Mouse (Mus musculus): Measurements from ENCODE around the gene Zfp622. TPM values are rescaled to one million over a fixed set of nuclear protein-coding genes. Genes with fewer than 3 reads are reported as not detected.

Zfp622 gene
- polyA plus RNA-seq, 1 experiment from 2014 or later, result 29.5 TPM

- no peaks in the 10 kb centered on the region for H3K36me3 ChIP-seq (ENCODE audit: control insufficient read depth, insufficient read depth, low read length)
- no peaks in the 10 kb centered on the region for H3K27me3 ChIP-seq (ENCODE audit: control insufficient read depth, insufficient read depth, low read length)
- no peak overlapping the region for H3K27ac ChIP-seq (ENCODE audit: low read depth, low read length)
- H3K4me2 ChIP-seq (ENCODE audit: low read depth, low read length, severe bottlenecking), result no peak overlapping the region
- H3K9ac ChIP-seq (ENCODE audit: low read length), result no peak overlapping the region
- DNase-seq (ENCODE audit: low spot score) (no peak), ATAC-seq (replicated peaks; ENCODE audit: low FRiP score) (no peak)
- H3K4me3 ChIP-seq (ENCODE audit: low read depth, low read length), result no peak overlapping the region
- 91% methylated on average over 7 of the region's 7 CpGs for WGBS
- H3K9me3 ChIP-seq (ENCODE audit: control insufficient read depth, low read length), result no peaks in the 10 kb centered on the region
- no peaks in the 10 kb centered on the region for H3K4me1 ChIP-seq (replicated peaks; ENCODE audit: control insufficient read depth, insufficient read depth, low read length)
Observed at GRCm38 (mm10) chr15:25946482-25946881, 37.7 kb upstream of the Zfp622 start.

DNA sequence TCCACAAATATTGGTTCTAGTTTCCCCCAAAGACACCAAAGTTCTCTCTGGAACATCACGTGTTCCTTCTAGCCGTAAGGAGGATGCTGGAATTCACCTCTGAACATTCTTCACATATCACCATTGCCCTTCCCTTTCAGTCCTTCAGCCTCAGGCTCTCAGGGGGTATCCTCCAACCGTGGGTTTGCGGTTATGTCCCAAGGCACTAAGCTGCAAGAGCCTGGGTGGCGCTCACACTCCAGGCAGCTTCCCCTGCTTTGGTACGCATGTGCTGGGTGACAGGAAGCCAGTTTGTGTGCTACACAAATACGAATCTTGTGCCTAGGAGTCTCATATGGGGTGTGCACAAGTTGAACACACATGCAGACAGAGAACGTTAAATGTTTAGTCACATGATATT is 36.8 kb upstream of the Zfp622 start:
- H3K27ac ChIP-seq (ENCODE audit: low read depth, low read length), result no peak overlapping the region
- no peak for DNase-seq (ENCODE audit: low spot score)
- WGBS, result 81% methylated on average over 8 of the region's 8 CpGs

GRCm38 (mm10) chr15:25948257-25949223 is 35.6 kb upstream of the Zfp622 start:
- Histone ChIP-seq H3K9ac (ENCODE audit: low read length) (no peak overlapping the region), H3K27me3 (ENCODE audit: control insufficient read depth, insufficient read depth, low read length) (no peaks in the 10 kb centered on the region), H3K9me3 (ENCODE audit: control insufficient read depth, low read length) (no peaks in the 10 kb centered on the region), H3K4me2 (ENCODE audit: low read depth, low read length, severe bottlenecking) (no peak overlapping the region), H3K36me3 (ENCODE audit: control insufficient read depth, insufficient read depth, low read length) (no peaks in the 10 kb centered on the region), H3K4me1 (replicated peaks; ENCODE audit: control insufficient read depth, insufficient read depth, low read length) (no peaks in the 10 kb centered on the region), H3K4me3 (ENCODE audit: low read depth, low read length) (no peak overlapping the region), H3K27ac (ENCODE audit: low read depth, low read length) (no peak overlapping the region)
- ATAC-seq (replicated peaks; ENCODE audit: low FRiP score), result no peak
- DNase-seq (ENCODE audit: low spot score), result no peak
- WGBS, result 88% methylated on average over 26 of the region's 26 CpGs

More for the DNA sequence above, 36.8 kb upstream of the Zfp622 start:
- Histone ChIP-seq H3K9me3 (ENCODE audit: control insufficient read depth, low read length) (no peaks in the 10 kb centered on the region), H3K36me3 (ENCODE audit: control insufficient read depth, insufficient read depth, low read length) (no peaks in the 10 kb centered on the region), H3K4me1 (replicated peaks; ENCODE audit: control insufficient read depth, insufficient read depth, low read length) (no peaks in the 10 kb centered on the region), H3K27me3 (ENCODE audit: control insufficient read depth, insufficient read depth, low read length) (no peaks in the 10 kb centered on the region), H3K4me2 (ENCODE audit: low read depth, low read length, severe bottlenecking) (no peak overlapping the region), H3K9ac (ENCODE audit: low read length) (no peak overlapping the region), H3K4me3 (ENCODE audit: low read depth, low read length) (no peak overlapping the region)
- no peak for ATAC-seq (replicated peaks; ENCODE audit: low FRiP score)

- H3K4me3 ChIP-seq (ENCODE audit: low read depth, low read length), result no peak overlapping the region
Observed at GRCm38 (mm10) chr15:25949696-25950095, 34.5 kb upstream of the Zfp622 start.

DNA sequence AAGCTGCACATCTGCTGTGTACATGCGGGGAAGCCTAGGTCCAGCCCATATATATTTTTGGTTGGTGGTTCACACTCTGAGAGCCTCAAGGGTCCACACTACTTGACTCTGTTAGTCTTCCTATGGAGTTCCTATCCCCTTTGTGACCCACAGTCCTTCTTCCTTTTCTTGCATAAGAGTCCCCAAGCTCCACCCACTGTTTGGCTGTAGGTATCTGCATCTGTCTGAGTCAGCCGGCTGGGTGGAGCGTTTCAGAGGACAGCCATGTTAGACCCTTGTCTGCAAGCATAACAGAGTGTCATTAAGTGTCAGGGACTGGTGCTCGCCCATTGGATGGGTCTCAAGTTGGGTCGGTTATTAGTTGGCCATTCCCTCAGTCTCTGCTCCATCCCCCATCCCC is 33.6 kb upstream of the Zfp622 start:
- no peak overlapping the region for H3K9ac ChIP-seq (ENCODE audit: low read length)
- ATAC-seq (replicated peaks; ENCODE audit: low FRiP score), result no peak
- no peak overlapping the region for H3K4me2 ChIP-seq (ENCODE audit: low read depth, low read length, severe bottlenecking)
- H3K27ac ChIP-seq (ENCODE audit: low read depth, low read length), result no peak overlapping the region
- no peaks in the 10 kb centered on the region for H3K36me3 ChIP-seq (ENCODE audit: control insufficient read depth, insufficient read depth, low read length)
- H3K9me3 ChIP-seq (ENCODE audit: control insufficient read depth, low read length), result no peaks in the 10 kb centered on the region
- WGBS, result 83% methylated on average over 5 of the region's 5 CpGs
- no peaks in the 10 kb centered on the region for H3K4me1 ChIP-seq (replicated peaks; ENCODE audit: control insufficient read depth, insufficient read depth, low read length)
- no peak for DNase-seq (ENCODE audit: low spot score)
- H3K4me3 ChIP-seq (ENCODE audit: low read depth, low read length), result no peak overlapping the region
- H3K27me3 ChIP-seq (ENCODE audit: control insufficient read depth, insufficient read depth, low read length), result no peaks in the 10 kb centered on the region

More at GRCm38 (mm10) chr15:25949696-25950095, 34.5 kb upstream of the Zfp622 start:
- Histone ChIP-seq H3K4me1 (replicated peaks; ENCODE audit: control insufficient read depth, insufficient read depth, low read length) (no peaks in the 10 kb centered on the region), H3K9ac (ENCODE audit: low read length) (no peak overlapping the region), H3K27me3 (ENCODE audit: control insufficient read depth, insufficient read depth, low read length) (no peaks in the 10 kb centered on the region), H3K27ac (ENCODE audit: low read depth, low read length) (no peak overlapping the region), H3K9me3 (ENCODE audit: control insufficient read depth, low read length) (no peaks in the 10 kb centered on the region), H3K36me3 (ENCODE audit: control insufficient read depth, insufficient read depth, low read length) (no peaks in the 10 kb centered on the region), H3K4me2 (ENCODE audit: low read depth, low read length, severe bottlenecking) (no peak overlapping the region)
- WGBS, result 89% methylated on average over 9 of the region's 9 CpGs
- ATAC-seq (replicated peaks; ENCODE audit: low FRiP score), result no peak
- DNase-seq (ENCODE audit: low spot score), result no peak

- DNase-seq (ENCODE audit: low spot score), result no peak
- 81% methylated on average over 4 of the region's 4 CpGs for WGBS
- Histone ChIP-seq H3K4me2 (ENCODE audit: low read depth, low read length, severe bottlenecking) (no peak overlapping the region), H3K27ac (ENCODE audit: low read depth, low read length) (no peak overlapping the region), H3K9ac (ENCODE audit: low read length) (no peak overlapping the region), H3K4me1 (replicated peaks; ENCODE audit: control insufficient read depth, insufficient read depth, low read length) (no peaks in the 10 kb centered on the region), H3K36me3 (ENCODE audit: control insufficient read depth, insufficient read depth, low read length) (no peaks in the 10 kb centered on the region), H3K27me3 (ENCODE audit: control insufficient read depth, insufficient read depth, low read length) (no peaks in the 10 kb centered on the region), H3K9me3 (ENCODE audit: control insufficient read depth, low read length) (no peaks in the 10 kb centered on the region), H3K4me3 (ENCODE audit: low read depth, low read length) (no peak overlapping the region)
- no peak for ATAC-seq (replicated peaks; ENCODE audit: low FRiP score)
Observed at GRCm38 (mm10) chr15:25951037-25951436, 33.1 kb upstream of the Zfp622 start.

- no peak for DNase-seq (ENCODE audit: low spot score)
- Histone ChIP-seq H3K27ac (ENCODE audit: low read depth, low read length) (no peak overlapping the region), H3K4me2 (ENCODE audit: low read depth, low read length, severe bottlenecking) (no peak overlapping the region)
Observed at GRCm38 (mm10) chr15:25956001-25956400, 28.2 kb upstream of the Zfp622 start.

DNA sequence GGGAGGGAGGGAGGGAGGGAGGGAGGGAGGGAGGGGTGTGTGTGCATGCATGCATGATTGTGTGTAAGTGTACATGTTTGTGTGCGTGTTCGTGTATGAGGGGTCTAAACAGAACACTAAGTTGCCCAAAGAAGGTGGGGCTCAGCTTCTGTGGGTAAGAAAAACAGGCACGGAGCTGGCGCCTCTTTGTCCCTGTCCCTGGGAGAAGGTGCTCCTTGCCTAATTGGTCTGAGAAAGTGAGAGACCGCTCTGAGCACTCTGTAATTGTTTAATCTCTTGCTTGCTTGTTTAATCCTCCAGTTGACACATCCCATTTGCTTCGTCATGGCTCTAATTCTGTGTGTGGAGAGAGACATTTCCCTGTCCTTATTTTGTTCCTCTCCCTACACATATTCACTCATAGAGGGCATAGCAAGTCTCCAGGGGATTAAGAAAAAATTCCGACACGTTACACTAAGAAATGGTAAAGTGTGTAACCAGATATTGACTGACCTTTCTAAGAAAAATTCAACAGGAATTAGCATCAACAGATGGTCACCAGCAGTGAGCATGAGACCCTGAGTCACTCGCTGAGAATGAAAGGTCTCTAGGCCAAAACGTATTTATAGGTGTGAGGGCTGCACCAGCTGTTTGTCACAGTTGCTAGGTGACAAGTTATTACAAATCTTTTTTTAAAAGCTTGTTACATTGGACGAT is 27.6 kb upstream of the Zfp622 start:
- DNase-seq (ENCODE audit: low spot score), result no peak

More at GRCm38 (mm10) chr15:25956001-25956400, 28.2 kb upstream of the Zfp622 start:
- no peaks in the 10 kb centered on the region for H3K4me1 ChIP-seq (replicated peaks; ENCODE audit: control insufficient read depth, insufficient read depth, low read length)
- H3K36me3 ChIP-seq (ENCODE audit: control insufficient read depth, insufficient read depth, low read length), result no peaks in the 10 kb centered on the region
- no peaks in the 10 kb centered on the region for H3K27me3 ChIP-seq (ENCODE audit: control insufficient read depth, insufficient read depth, low read length)
- H3K4me3 ChIP-seq (ENCODE audit: low read depth, low read length), result no peak overlapping the region
- ATAC-seq (replicated peaks; ENCODE audit: low FRiP score), result peak; percentile 19; the same call in 1 of the 2 replicates
- 69% methylated on average over 5 of the region's 5 CpGs for WGBS
- H3K9ac ChIP-seq (ENCODE audit: low read length), result no peak overlapping the region
- H3K9me3 ChIP-seq (ENCODE audit: control insufficient read depth, low read length), result no peaks in the 10 kb centered on the region

More for the DNA sequence above, 27.6 kb upstream of the Zfp622 start:
- Histone ChIP-seq H3K4me3 (ENCODE audit: low read depth, low read length) (no peak overlapping the region), H3K4me1 (replicated peaks; ENCODE audit: control insufficient read depth, insufficient read depth, low read length) (no peaks in the 10 kb centered on the region), H3K9me3 (ENCODE audit: control insufficient read depth, low read length) (no peaks in the 10 kb centered on the region), H3K9ac (ENCODE audit: low read length) (no peak overlapping the region), H3K4me2 (ENCODE audit: low read depth, low read length, severe bottlenecking) (no peak overlapping the region), H3K27ac (ENCODE audit: low read depth, low read length) (no peak overlapping the region), H3K36me3 (ENCODE audit: control insufficient read depth, insufficient read depth, low read length) (no peaks in the 10 kb centered on the region), H3K27me3 (ENCODE audit: control insufficient read depth, insufficient read depth, low read length) (no peaks in the 10 kb centered on the region)
- 30% methylated on average over 11 of the region's 11 CpGs for WGBS
- ATAC-seq (replicated peaks; ENCODE audit: low FRiP score), result peak; percentile 40; the same call in 1 of the 2 replicates
